9 mouse cellular contexts compared by ENCODE assay signal in the genomic region with DNA sequence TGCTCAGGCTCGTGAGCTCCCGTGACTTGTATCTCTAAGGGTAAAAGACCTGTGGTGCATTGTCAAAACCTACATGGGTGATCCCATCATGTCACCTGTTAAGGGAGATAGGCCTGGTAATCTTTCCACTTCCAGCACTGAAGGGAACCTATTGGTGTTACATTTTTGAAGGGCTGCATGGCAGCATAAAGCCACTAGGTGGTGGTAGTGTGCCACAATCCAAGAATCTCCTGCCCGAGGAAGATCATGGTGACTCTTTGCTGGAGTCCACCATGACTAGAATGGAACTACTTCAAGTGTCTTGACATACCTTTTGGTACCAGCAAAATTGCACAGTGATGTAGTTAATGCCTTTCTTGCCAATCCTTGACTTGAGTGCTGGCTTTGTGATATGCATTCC. TPM values are rescaled to one million over a fixed set of nuclear protein-coding genes. Genes with fewer than 3 reads are reported as not detected.
DNase-seq lines count a peak whose midpoint lies in the region; ATAC-seq and TF ChIP-seq lines count a peak whose summit lies in the region.
"Had no signal": no experiment of that assay in that cellular context is flagged by ENCODE, and none has a peak within 500 bp of the region (broad histone marks: within the 10 kb centered on the region; RNA-seq: fewer than 3 reads in every experiment).

No protein-coding gene starts in this region.

- intact Hi-C loops in left cerebral cortex, adult 2 months (cut with DNase I) = loop anchor here (2.0 kb wide), 1 partner anchor 123 kb away; no protein-coding TSS in a partner anchor

- H3K27ac ChIP-seq in midbrain, embryonic 11.5 days (ENCODE audit: low read depth, low read length) = no peak overlapping the region
- H3K27ac ChIP-seq in midbrain, embryonic 15.5 days = no peak overlapping the region
- no peak overlapping the region for H3K27ac ChIP-seq in left cerebral cortex, adult 2 months

- no peak for ATAC-seq in midbrain, embryonic 11.5 days (ENCODE audit: low FRiP score)
- ATAC-seq in midbrain, embryonic 15.5 days (replicated peaks) = no peak

- H3K27me3 ChIP-seq in midbrain, embryonic 11.5 days (ENCODE audit: control insufficient read depth, insufficient read depth, low read length) = no peaks in the 10 kb centered on the region
- no peaks in the 10 kb centered on the region for H3K27me3 ChIP-seq in midbrain, embryonic 15.5 days (replicated peaks)

- H3K4me2 ChIP-seq in midbrain, embryonic 11.5 days = no peak overlapping the region
- no peak overlapping the region for H3K4me2 ChIP-seq in midbrain, embryonic 15.5 days

- no peaks in the 10 kb centered on the region for H3K9me3 ChIP-seq in midbrain, embryonic 11.5 days (ENCODE audit: control insufficient read depth, low read length)
- H3K9me3 ChIP-seq in midbrain, embryonic 15.5 days = no peaks in the 10 kb centered on the region

- DNase-seq in midbrain, embryonic 11.5 days (ENCODE audit: low spot score, missing footprints) = peak; percentile 97
- DNase-seq in ZHBTc4 (ENCODE audit: low read depth, low spot score) = peak; percentile 68
- peak; percentile 72 to 76 for DNase-seq in cerebellum, postnatal 25 days
- DNase-seq in heart, postnatal 4 days = peak; percentile 57
- peak; percentile 44 to 53 for DNase-seq in left cerebral cortex, adult 2 months (ENCODE audit: extremely low spot score in 1 of 2, low spot score in 2 of 2)
- peak; percentile 35 to 56 for DNase-seq in natural killer cell, adult 2 months (ENCODE audit: low spot score in 2 of 2)
- DNase-seq in thymus, postnatal 14 days = peak; percentile 71

- H3K4me3 ChIP-seq in midbrain, embryonic 11.5 days (ENCODE audit: low read depth, low read length) = no peak overlapping the region
- no peak overlapping the region for H3K4me3 ChIP-seq in midbrain, embryonic 15.5 days
- no peak overlapping the region for H3K4me3 ChIP-seq in left cerebral cortex, adult 2 months
- H3K4me3 ChIP-seq: myocyte had no signal

- no peaks in the 10 kb centered on the region for H3K4me1 ChIP-seq in midbrain, embryonic 11.5 days (ENCODE audit: control insufficient read depth, insufficient read depth, low read length)
- peaks cover 10% of the 10 kb centered on the region for H3K4me1 ChIP-seq in midbrain, embryonic 15.5 days

- H3K36me3 ChIP-seq in midbrain, embryonic 11.5 days (ENCODE audit: control insufficient read depth, insufficient read depth, low read length) = no peaks in the 10 kb centered on the region
- H3K36me3 ChIP-seq in midbrain, embryonic 15.5 days (replicated peaks) = no peaks in the 10 kb centered on the region

- peak; percentile 91 for TF ChIP-seq CTCF in left cerebral cortex, adult 2 months (IDR thresholded peaks at IDR 0.05)

- 36% methylated on average over 3 of the region's 3 CpGs for WGBS in midbrain, embryonic 11.5 days
- WGBS in midbrain, embryonic 15.5 days = 25% methylated on average over 3 of the region's 3 CpGs

- H3K9ac ChIP-seq in midbrain, embryonic 11.5 days (ENCODE audit: low read length) = no peak overlapping the region
- H3K9ac ChIP-seq in midbrain, embryonic 15.5 days = no peak overlapping the region

RNA-seq across cellular contexts. Expression of gene Ice2, which starts 39.9 kb away (rescaled TPM):
- polyA plus RNA-seq in midbrain, embryonic 11.5 days (2014; fragmentation: Nextera tagmentation; extraction: Ambion mirVana) = 20.9 and 23.8 TPM in 2 replicates
- polyA plus RNA-seq in midbrain, embryonic 15.5 days (2015; fragmentation: Nextera tagmentation; extraction: Ambion mirVana) = 9.0 and 11.0 TPM in 2 replicates
- total RNA-seq in heart, postnatal 4 days (2021) = 1 to 10 TPM; 8.3 to 9.2 TPM
- 10 to 100 TPM; 10.1 to 11.6 TPM for total RNA-seq in left cerebral cortex, adult 2 months (2021)

Comparison
In these comparisons a context has a peak if more than half of its experiments do, and no peak if none do; other contexts are left out.
1. DNase-seq: peak in every context shown above with its lines; median percentile 97 in midbrain, embryonic 11.5 days; 74 in cerebellum, postnatal 25 days; 71 in thymus, postnatal 14 days; 68 in ZHBTc4; 57 in heart, postnatal 4 days; 48 in left cerebral cortex, adult 2 months; 46 in natural killer cell, adult 2 months.